Mouse (Mus musculus) A20 (cell line): ENCODE data around the gene Kcnn4.
A peak's percentile ranks its signal among the peaks of the same experiment; 100 is the strongest.
"Not testable (repeated sequence)": the region's sequence is repeated elsewhere in the genome, so short reads cannot be mapped to it uniquely, and the experiment has no call there.

Experiments
- DNase-seq: peaks from one replicate; pipeline ENCODE4 v3.0.0-alpha.2; 2011; ENCODE audit warnings: low read depth, low spot score

The Kcnn4 gene

GRCm38 (mm10) chr7:24390512-24390911, 20.4 kb downstream of the Kcnn4 start:
- no peak for DNase-seq

GRCm38 (mm10) chr7:24391077-24391476, 21.0 kb downstream of the Kcnn4 start:
- DNase-seq, result no peak

- DNase-seq, result no peak
Measured at GRCm38 (mm10) chr7:24391687-24392086, 21.6 kb downstream of the Kcnn4 start.

- DNase-seq, result no peak
Measured at GRCm38 (mm10) chr7:24394054-24394453, 24.0 kb downstream of the Kcnn4 start.

- no peak for DNase-seq
Measured at GRCm38 (mm10) chr7:24394475-24395161, 24.6 kb downstream of the Kcnn4 start.

- no peak for DNase-seq
Measured at GRCm38 (mm10) chr7:24396832-24397231, 26.8 kb downstream of the Kcnn4 start.

- no peak for DNase-seq
Measured at GRCm38 (mm10) chr7:24398364-24398913, 28.4 kb downstream of the Kcnn4 start.

GRCm38 (mm10) chr7:24399256-24400081, 29.4 kb downstream of the Kcnn4 start, which contains the start of gene Smg9:
Gene Smg9, plus strand, starts transcription at chr7:24399619.
- peak; percentile 99 for DNase-seq

GRCm38 (mm10) chr7:24400082-24400452, 30.0 kb downstream of the Kcnn4 start:
- DNase-seq, result no peak

- DNase-seq, result not testable (repeated sequence)
Measured at GRCm38 (mm10) chr7:24400489-24400888, 30.4 kb downstream of the Kcnn4 start.

GRCm38 (mm10) chr7:24402851-24403250, 32.8 kb downstream of the Kcnn4 start:
- DNase-seq, result no peak

- no peak for DNase-seq
Measured at GRCm38 (mm10) chr7:24405649-24406048, 35.6 kb downstream of the Kcnn4 start.

- peak; percentile 72 for DNase-seq
Measured at GRCm38 (mm10) chr7:24406528-24407344, 36.7 kb downstream of the Kcnn4 start.

GRCm38 (mm10) chr7:24408186-24408585, 38.1 kb downstream of the Kcnn4 start:
- DNase-seq, result no peak

- DNase-seq, result no peak
Measured at GRCm38 (mm10) chr7:24410123-24410522, 40.1 kb downstream of the Kcnn4 start.

GRCm38 (mm10) chr7:24410831-24411230, 40.8 kb downstream of the Kcnn4 start:
- DNase-seq, result no peak

- DNase-seq, result no peak
Measured at GRCm38 (mm10) chr7:24413630-24414029, 43.6 kb downstream of the Kcnn4 start.

GRCm38 (mm10) chr7:24415261-24415660, 45.2 kb downstream of the Kcnn4 start:
- DNase-seq, result no peak

- no peak for DNase-seq
Measured at GRCm38 (mm10) chr7:24419579-24419978, 49.5 kb downstream of the Kcnn4 start.

GRCm38 (mm10) chr7:24421648-24422047, 51.6 kb downstream of the Kcnn4 start:
- DNase-seq, result no peak

- DNase-seq, result no peak
Measured at GRCm38 (mm10) chr7:24422251-24422650, 52.2 kb downstream of the Kcnn4 start.
